Mouse (Mus musculus): ENCODE measurements around the gene Rims3. TPM values are rescaled to one million over a fixed set of nuclear protein-coding genes. Genes with fewer than 3 reads are reported as not detected.

The Rims3 gene
- 11.9 and 12.4 TPM in 2 replicates for polyA plus RNA-seq (2015; fragmentation: Nextera tagmentation; extraction: Ambion mirVana)

DNA sequence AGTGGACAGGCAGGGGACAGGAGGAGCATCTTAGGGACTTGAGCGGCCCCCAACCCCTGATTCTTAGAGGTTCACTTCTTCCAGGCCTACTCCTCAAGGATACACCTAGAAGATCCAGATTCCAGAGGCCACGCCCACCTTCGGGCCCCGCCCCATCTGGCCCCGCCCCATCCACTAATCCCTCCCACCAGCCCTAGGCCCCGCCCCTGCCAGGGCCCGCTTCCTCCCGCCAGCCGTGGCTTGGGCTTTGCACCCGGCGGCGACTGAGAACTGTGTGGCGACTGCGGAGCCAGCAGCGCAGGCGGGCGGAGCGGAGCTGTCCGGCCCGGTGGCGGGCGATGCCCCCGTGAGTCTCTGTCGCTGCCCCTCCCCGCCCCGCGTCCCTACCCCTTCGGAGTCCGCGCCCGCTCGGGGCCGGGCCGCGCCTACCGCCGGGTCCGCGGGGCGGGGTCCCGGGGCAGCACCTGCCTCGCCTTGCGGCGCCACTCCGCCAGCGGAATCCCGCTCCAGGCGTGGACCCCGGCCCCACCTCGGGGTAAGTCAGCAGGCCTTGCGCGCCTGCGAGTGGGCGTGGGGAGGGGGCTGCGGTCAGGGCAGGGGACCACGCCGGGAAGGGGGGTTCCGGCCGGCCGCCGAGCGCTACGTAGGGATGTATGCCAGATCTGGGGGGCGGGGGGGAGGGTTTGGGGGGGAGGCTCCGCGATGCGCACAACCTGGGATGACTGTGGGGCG lies at the start of gene Rims3:
TSS of gene Rims3 (plus strand) at position 229 of the 732 bp plus-strand sequence.
- ATAC-seq (ENCODE audit: low FRiP score): peak; percentile 79
- Histone ChIP-seq H3K4me2 (peak within 1 kb of the TSS; percentile 72), H3K4me3 (peak within 1 kb of the TSS; percentile 63), H3K9me3 (no peaks in the 10 kb centered on the region), H3K27me3 (peaks cover 19% of the 10 kb centered on the region; the same call in 1 of the 2 replicates), H3K36me3 (no peaks in the 10 kb centered on the region), H3K4me1 (replicated peaks) (peaks cover 22% of the 10 kb centered on the region), H3K27ac (0 out of 2 replicates have a peak within 1 kb of the TSS, but pooled peaks have one; percentile 15), H3K9ac (peak within 1 kb of the TSS; percentile 84)
- WGBS: 1% methylated on average over 68 of the region's 68 CpGs

DNA sequence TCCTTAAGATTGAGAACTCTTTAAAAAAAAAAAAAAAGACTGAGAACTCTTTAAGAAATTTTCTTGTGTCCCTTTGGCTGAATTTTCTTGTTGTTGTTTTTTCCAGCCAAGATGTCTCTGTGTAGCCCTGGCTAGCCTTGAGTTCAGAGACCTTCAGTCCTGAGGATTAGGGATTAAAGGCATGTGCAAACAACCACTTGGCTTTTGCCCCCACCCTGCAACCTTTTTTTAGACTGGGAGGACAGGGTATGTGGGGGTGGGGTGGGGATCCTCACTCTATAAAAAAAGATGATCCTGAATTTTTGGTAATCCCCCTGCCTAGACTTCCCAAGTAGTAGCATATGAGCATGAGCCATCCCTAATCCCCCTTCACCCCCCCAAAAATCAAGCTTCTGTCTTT lies 48.8 kb upstream of the Rims3 start:
- H3K9me3 ChIP-seq: no peaks in the 10 kb centered on the region
- no peaks in the 10 kb centered on the region for H3K27me3 ChIP-seq

DNA sequence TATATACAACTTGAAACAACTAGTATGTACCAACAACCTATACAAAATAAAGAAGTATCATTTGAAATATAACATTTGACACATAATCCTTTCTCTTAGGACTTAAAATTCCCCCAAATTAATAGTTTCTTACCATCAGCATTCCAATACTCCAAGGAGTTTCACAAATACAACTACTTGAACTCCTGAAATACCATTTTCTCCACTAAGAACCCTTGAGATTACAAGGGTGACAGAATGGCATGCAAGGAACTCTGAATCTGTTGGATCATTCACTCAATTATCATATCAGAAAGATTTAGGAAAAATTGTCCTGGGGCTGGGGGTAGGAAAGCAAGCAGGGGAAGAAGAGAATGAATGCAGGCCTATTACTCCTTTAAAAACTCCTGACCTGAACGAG lies 40.9 kb upstream of the Rims3 start:
- H3K4me3 ChIP-seq: peak overlapping the region; percentile 57
- H3K4me1 ChIP-seq (replicated peaks): peaks cover 49% of the 10 kb centered on the region
- no peak overlapping the region for H3K27ac ChIP-seq
- H3K9me3 ChIP-seq: no peaks in the 10 kb centered on the region
- ATAC-seq (ENCODE audit: low FRiP score): no peak
- 32% methylated on average over 1 of the region's 1 CpGs for WGBS
- peak overlapping the region; percentile 77 for H3K4me2 ChIP-seq
- H3K27me3 ChIP-seq: no peaks in the 10 kb centered on the region
- no peaks in the 10 kb centered on the region for H3K36me3 ChIP-seq
- H3K9ac ChIP-seq: peak overlapping the region; percentile 74

More for the DNA sequence above, 48.8 kb upstream of the Rims3 start:
- Histone ChIP-seq H3K4me2 (no peak overlapping the region), H3K27ac (no peak overlapping the region), H3K9ac (no peak overlapping the region), H3K36me3 (no peaks in the 10 kb centered on the region), H3K4me1 (replicated peaks) (peaks cover 6% of the 10 kb centered on the region; the same call in 1 of the 2 replicates), H3K4me3 (no peak overlapping the region)
- ATAC-seq (ENCODE audit: low FRiP score): no peak

DNA sequence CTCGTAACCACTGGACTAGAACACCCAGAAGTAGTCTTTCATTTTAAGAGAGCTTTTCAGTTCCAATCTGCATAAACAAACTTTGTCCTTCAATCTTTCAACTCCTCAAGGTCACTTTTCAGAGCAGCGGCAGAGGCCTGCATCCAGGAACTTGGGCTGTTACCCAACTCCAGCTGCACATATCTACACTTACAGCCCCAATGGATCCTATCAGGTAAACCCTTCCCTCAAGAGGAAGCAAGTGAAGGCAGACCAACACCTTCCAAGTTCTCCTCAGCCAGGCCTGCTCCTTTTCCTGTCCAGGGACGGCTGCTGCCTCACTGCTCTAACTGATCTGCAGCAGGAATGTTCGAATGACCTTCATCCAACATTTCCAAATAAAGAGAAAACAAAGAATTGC lies 40.4 kb upstream of the Rims3 start:
- 51% methylated on average over 4 of the region's 4 CpGs for WGBS
- H3K4me3 ChIP-seq: peak overlapping the region; percentile 57
- peak overlapping the region; percentile 77 for H3K4me2 ChIP-seq
- H3K4me1 ChIP-seq (replicated peaks): peaks cover 49% of the 10 kb centered on the region
- no peaks in the 10 kb centered on the region for H3K9me3 ChIP-seq
- H3K27ac ChIP-seq: no peak overlapping the region; the same call in 1 of the 2 replicates
- H3K36me3 ChIP-seq: no peaks in the 10 kb centered on the region
- ATAC-seq (ENCODE audit: low FRiP score): no peak
- no peaks in the 10 kb centered on the region for H3K27me3 ChIP-seq
- H3K9ac ChIP-seq: peak overlapping the region; percentile 74

DNA sequence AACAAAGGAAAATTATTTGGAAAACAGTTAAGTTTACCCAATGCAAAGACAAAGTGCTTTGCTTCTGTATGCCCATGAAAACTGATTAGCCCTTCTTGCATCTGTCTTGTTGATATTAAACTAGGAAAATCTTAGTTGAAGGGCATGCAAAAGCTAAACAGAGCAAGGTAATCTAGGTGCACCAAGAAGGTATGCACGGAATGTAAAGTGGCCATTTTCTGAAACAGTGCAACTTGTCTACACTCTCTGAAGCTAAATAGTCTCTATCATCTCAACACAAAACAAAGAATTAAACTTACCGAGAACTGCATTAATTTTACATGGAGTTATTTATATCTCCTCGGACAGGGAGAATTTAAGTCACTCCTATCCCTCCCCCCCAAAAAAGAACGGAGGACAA lies 39.5 kb upstream of the Rims3 start:
- Histone ChIP-seq H3K9me3 (no peaks in the 10 kb centered on the region), H3K4me1 (replicated peaks) (peaks cover 43% of the 10 kb centered on the region), H3K4me3 (peak overlapping the region; percentile 57), H3K27me3 (no peaks in the 10 kb centered on the region), H3K4me2 (peak overlapping the region; percentile 77), H3K36me3 (no peaks in the 10 kb centered on the region), H3K27ac (peak overlapping the region; percentile 69), H3K9ac (peak overlapping the region; percentile 74)
- WGBS: 12% methylated on average over 4 of the region's 4 CpGs
- peak; percentile 47; the same call in 1 of the 2 replicates for ATAC-seq (ENCODE audit: low FRiP score)

DNA sequence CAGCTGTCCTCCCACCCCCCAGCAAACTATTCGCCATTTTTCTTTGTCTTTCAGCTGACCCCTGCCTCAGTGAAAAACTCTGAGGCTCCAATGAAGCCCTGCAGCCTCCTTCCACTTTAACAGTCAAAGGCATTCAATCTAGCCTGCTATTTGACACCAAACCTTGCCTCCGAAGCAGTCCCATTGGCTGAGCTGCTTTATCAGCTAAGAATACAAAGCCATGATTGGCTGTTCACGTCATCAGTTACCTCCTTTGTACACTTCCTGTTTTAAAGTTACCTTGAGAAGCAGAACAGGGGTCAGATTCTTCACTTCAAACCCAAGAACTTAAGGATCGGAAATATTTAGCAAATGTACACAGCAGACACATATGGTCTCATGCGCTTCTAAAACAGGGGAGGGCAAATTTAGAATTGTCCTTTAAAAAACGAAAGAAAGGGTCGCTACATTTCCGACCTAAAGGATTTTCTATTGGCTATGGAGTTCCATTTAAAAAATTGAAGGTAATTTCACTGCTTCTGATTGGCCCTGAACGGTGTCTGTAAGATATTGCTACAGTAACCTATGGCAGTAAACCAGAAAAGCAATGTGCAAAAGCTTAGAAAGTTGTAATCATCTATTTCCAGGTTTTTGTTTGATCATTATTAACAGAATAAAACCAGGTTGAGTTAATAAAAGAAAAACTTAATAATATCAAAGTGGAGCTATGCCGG lies 38.8 kb upstream of the Rims3 start:
- Histone ChIP-seq H3K36me3 (no peaks in the 10 kb centered on the region), H3K4me2 (peak overlapping the region; percentile 77), H3K4me1 (replicated peaks) (peaks cover 43% of the 10 kb centered on the region), H3K9ac (peak overlapping the region; percentile 74), H3K27ac (peak overlapping the region; percentile 69), H3K4me3 (peak overlapping the region; percentile 57), H3K9me3 (no peaks in the 10 kb centered on the region), H3K27me3 (no peaks in the 10 kb centered on the region)
- peak; percentile 98 for ATAC-seq (ENCODE audit: low FRiP score)
- 11% methylated on average over 10 of the region's 10 CpGs for WGBS

DNA sequence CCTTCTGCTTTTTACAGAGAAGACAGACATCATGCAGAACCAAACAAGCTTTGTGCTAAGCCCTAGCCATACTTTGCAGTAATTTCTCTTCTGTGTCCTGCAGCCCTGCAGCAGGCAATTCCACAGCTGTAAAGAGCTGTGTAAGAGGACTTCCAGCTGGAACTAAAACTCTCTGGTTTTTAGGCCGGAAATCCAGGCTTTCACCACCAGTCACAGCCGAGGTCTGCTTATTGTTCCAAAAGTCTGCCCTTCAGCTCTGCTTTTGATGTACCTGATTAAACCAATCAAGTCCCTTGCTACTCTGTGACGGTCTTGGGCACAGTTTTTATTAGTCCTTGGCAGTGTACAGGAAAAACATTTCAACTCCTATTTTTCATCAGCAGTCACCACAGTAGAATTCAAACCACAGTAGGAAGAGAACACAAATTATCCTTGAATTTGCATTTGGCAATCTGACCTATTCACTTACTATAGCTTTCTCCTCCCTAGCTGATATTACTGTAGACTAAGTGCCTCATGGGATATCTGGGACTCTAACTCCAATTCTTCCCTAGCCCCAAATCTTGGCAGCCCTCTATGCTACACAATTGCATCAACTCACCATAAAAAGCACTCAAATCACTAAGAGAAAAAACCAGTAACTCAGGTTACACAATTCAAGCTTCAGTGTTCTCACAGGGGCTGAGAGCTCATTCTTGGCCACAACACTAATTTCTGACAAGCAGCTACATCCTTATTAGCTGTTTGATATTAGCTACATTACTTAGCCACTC lies 37.4 kb upstream of the Rims3 start:
- ATAC-seq (ENCODE audit: low FRiP score): no peak
- Histone ChIP-seq H3K4me2 (no peak overlapping the region), H3K4me3 (no peak overlapping the region), H3K9me3 (no peaks in the 10 kb centered on the region), H3K4me1 (replicated peaks) (peaks cover 36% of the 10 kb centered on the region), H3K36me3 (no peaks in the 10 kb centered on the region), H3K27ac (no peak overlapping the region), H3K27me3 (no peaks in the 10 kb centered on the region), H3K9ac (peak overlapping the region; percentile 21; the same call in 1 of the 2 replicates)
- WGBS: 47% methylated on average over 3 of the region's 3 CpGs

DNA sequence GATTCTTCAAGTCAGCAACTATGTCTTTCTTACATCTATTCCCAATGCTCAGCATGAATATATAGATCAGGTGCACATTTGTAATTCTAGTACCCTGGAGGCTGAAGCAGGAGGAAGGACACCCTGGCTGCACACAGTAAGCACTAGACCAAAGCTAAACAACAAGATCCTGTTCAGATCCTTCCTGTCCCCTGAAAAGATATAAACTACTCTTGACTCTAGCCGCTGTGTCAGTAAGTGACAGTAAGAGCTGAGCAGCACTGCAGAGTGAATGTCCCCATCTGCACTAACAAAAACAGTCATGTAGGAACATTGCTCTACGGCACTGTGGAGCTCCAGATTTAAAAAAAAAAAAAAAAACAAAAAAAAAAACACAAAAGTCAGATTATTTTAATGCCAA lies 36.7 kb upstream of the Rims3 start:
- H3K4me2 ChIP-seq: no peak overlapping the region
- no peak overlapping the region for H3K9ac ChIP-seq
- WGBS: 82% methylated on average over 2 of the region's 2 CpGs
- no peaks in the 10 kb centered on the region for H3K27me3 ChIP-seq
- H3K27ac ChIP-seq: no peak overlapping the region
- H3K36me3 ChIP-seq: no peaks in the 10 kb centered on the region
- H3K4me1 ChIP-seq (replicated peaks): peaks cover 33% of the 10 kb centered on the region
- no peak overlapping the region for H3K4me3 ChIP-seq
- no peaks in the 10 kb centered on the region for H3K9me3 ChIP-seq
- no peak for ATAC-seq (ENCODE audit: low FRiP score)

DNA sequence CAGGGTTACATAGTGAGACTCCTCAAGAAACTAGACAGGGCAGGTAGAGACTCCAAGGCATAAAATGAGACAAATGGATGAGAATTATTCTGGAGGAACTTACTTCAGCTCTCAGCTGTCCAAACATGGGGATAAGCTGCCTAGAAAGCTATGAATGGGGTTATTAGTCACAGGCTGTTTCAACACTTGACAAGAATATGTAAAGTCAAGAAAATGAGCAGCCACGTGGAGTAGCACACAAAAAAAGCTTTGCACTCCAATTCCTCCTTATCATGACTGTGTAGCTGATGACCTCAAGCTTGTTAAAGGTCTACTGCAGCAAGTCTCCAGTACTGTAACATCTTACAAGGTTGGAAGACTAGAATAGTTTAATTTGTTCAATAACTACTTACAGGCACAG lies 35.3 kb upstream of the Rims3 start:
- Histone ChIP-seq H3K4me1 (replicated peaks) (peaks cover 35% of the 10 kb centered on the region), H3K4me2 (no peak overlapping the region), H3K27me3 (no peaks in the 10 kb centered on the region), H3K9me3 (no peaks in the 10 kb centered on the region), H3K27ac (no peak overlapping the region), H3K9ac (no peak overlapping the region), H3K36me3 (no peaks in the 10 kb centered on the region), H3K4me3 (no peak overlapping the region)
- 61% methylated on average over 1 of the region's 1 CpGs for WGBS
- ATAC-seq (ENCODE audit: low FRiP score): no peak

DNA sequence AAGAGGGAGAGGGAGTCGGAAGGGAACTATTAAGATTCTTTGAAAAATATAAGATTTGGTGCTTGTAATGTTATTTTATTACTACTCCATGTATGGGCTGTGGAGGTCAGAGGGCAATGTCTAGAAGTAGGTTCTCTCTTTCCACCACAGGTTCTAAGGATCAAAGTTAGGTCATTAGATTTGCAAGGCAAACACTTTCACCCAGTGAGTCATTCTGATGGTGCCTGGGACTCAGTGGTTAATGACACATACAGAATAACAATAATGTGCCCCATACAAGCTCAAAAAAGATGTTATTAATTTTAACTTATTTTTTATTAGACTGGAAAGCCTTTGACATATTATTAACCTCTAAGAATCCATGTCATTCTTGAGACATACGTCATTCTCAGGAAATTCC lies 34.7 kb upstream of the Rims3 start:
- peaks cover 35% of the 10 kb centered on the region for H3K4me1 ChIP-seq (replicated peaks)
- WGBS: 95% methylated on average over 2 of the region's 2 CpGs
- H3K27me3 ChIP-seq: no peaks in the 10 kb centered on the region
- no peak overlapping the region for H3K4me3 ChIP-seq
- H3K36me3 ChIP-seq: no peaks in the 10 kb centered on the region
- no peak for ATAC-seq (ENCODE audit: low FRiP score)
- no peaks in the 10 kb centered on the region for H3K9me3 ChIP-seq
- no peak overlapping the region for H3K9ac ChIP-seq
- no peak overlapping the region for H3K27ac ChIP-seq
- no peak overlapping the region for H3K4me2 ChIP-seq

DNA sequence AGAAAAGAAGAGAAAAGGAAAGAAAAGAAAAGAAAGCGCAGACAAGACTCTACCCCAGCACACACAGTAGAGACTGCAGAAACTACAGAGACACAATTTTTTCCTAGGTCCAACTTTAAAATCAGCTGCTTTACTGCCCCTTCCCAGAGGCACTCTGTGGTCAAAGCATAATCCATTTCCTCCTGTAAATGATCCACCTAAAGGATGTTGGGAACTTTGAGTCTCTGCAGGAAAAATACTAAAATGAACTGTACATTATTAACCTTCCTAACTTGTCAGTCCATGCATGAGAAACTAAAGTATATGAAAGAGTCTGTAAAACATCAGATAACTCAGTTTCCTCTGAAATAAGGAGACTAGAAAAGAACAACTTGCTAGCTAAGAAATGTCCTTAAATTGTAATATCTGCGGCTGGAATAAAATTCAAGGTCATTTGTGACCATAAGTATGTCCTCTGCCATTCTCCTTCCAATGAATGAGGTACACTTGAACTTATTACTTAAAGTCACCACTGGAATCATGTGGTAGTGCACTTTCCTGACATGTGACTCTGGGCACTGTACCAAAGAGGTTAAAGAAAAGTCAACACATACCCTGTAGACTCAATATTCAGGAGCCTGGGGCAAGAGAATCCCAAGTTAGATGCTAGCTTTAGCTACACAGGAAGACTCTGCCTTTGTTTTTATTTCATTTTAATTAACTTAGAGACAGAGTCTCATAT lies 32.3 kb upstream of the Rims3 start:
- no peak for ATAC-seq (ENCODE audit: low FRiP score)
- WGBS: 96% methylated on average over 2 of the region's 2 CpGs
- no peak overlapping the region for H3K4me3 ChIP-seq

More for the DNA sequence above, 32.3 kb upstream of the Rims3 start:
- H3K36me3 ChIP-seq: no peaks in the 10 kb centered on the region
- no peak overlapping the region for H3K4me2 ChIP-seq
- no peaks in the 10 kb centered on the region for H3K9me3 ChIP-seq
- no peak overlapping the region for H3K9ac ChIP-seq
- no peaks in the 10 kb centered on the region for H3K27me3 ChIP-seq
- no peak overlapping the region for H3K27ac ChIP-seq
- H3K4me1 ChIP-seq (replicated peaks): peaks cover 29% of the 10 kb centered on the region

Data from hindbrain, embryonic 13.5 days (tissue).